Mouse (Mus musculus) cerebellum, adult 9-11 months (tissue): ENCODE results near the gene Tmprss7.

Source experiments
- DNase-seq: peaks from one replicate; pipeline ENCODE4 v3.0.0; 2022

The Tmprss7 gene

DNA sequence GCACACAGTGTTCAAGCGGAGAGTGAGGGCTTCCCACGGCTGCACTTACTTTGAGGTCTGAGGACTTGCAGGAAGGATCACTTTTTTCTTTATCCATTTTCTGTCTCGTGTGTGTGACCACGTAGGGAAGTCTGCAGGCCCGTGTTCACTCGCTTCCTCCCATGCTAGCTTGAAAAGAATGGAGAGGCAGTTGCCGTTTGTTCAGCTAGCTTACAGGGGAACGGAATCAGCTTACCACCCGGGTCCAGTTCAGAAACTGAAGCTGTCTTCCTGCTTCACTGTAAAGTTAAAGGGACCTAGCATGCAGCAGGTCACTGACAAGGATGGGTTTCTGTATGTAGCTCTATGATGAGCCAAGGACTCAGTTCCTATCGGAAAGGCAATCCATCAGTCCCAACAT lies at the start of gene Tmprss7:
Gene Tmprss7, minus strand, starts transcription at position 101 of the 400 bp plus-strand sequence.
- no peak for DNase-seq

DNA sequence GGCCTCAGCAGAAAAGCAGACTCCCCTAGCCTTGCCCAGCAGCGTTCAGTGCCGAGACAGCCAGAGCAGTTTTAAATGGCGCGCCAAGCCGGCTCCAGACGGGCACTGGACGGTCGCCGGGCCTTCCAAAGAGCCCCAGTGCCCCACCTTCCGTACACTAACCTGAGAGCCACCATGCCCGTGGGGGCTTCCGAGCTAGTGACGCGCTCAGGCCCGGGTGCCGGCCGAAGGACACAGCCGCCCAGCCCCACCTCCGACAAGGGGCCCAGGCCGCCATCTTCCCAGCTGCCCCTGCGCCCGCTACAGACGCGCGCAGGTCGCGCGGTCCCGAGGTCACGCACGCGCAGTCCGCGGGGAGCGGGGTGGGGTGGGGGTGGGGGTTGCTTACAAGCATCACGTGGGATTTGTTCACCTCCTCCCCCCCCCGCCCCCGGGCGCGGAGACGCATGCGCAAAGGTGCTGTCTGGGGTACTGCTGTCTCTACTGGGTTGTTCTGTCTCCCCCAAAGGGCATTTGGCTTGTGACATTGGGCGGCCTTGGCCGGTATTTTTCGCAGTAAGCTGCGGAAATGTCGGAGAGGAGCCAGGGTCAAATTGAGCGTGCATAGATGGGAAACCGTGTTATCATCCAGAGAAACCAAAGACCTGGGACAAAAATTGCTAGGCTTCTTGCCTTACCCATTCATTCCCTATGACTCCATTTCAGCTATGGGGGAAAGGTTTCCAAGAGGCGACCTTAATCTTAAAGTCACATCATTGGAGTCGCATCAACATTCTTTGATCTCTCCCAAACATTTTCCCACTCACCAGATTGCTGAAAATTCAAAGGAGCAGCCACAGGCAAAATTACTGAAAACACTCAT lies 49.4 kb upstream of the Tmprss7 start, which contains the start of gene Abhd10:
Gene Abhd10, minus strand, starts transcription at position 341 of the 862 bp plus-strand sequence.
- peak; percentile 98 for DNase-seq

DNA sequence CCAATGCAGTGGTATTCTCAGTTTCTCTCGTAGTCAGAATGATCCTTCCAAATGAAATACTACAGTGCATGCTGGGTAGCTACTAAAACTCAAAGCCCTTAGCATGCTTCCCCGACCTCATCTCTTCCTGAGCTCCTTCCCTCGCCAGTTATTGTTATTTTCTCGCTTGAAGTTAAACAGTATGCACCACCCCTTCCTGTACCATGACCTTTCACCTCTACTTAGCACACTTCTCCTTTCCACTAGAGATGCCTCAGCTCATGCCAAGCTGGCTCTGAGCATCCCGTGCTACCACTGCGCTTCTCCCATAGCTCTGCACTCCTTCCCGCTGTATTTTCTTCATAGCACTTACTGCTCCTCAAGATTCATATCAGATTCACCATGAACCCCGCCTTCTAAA lies 44.4 kb upstream of the Tmprss7 start:
- no peak for DNase-seq

DNA sequence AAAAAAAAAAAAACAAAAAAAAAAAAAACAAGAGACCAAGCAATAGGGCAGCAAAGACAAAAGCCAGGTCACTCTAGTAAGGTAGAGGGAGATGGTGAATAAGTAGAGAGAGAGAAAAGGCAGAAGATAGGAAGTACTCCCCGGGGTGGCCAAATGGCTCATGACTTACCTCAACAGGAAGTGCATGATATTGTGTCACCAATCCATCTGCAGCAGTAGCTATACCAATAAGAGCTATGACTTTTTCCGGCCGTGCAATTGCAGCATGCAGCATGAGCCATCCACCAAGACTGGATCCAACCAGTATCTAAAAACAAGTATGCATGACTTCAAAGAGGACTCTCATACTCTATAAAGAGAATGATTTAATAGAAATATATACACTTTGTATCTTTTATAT lies 43.3 kb upstream of the Tmprss7 start:
- DNase-seq, result no peak

DNA sequence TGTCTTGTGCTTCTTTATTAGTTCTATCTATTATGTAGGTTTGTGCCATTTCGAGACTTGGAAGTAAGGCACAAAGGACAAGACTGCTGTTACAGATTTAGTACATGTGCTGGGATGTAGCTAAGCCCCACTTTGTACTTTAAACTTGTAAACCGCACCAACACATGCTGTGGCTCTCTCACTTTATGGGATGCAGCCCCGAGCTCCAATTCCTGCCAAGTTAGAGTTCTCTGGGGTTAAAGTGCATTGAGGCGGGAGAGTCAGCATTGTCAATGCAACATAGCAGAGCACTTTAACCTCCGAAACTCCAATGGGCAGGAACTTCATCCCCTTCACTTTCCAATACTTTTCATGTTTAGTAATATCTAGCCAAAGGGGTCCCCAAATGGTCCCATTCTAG lies 35.7 kb upstream of the Tmprss7 start:
- no peak for DNase-seq

DNA sequence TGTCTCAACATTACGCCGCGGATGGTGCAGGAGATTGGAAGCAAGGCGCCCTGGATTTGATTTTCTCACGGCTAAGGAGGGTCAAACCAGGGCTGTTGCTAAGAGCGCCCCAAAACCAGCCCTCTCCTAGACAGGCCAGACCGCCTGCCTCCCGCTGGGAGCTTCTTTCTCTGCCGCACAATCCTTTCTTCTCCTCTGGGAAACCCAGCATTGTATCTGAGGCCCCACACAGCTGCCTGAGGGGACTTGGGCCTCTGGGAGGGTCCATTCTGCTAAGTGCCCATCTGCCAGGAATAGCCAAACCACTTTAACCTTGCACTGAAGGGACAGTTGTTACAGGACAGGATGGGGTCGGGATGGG lies 31.3 kb upstream of the Tmprss7 start:
- peak; percentile 77 for DNase-seq

DNA sequence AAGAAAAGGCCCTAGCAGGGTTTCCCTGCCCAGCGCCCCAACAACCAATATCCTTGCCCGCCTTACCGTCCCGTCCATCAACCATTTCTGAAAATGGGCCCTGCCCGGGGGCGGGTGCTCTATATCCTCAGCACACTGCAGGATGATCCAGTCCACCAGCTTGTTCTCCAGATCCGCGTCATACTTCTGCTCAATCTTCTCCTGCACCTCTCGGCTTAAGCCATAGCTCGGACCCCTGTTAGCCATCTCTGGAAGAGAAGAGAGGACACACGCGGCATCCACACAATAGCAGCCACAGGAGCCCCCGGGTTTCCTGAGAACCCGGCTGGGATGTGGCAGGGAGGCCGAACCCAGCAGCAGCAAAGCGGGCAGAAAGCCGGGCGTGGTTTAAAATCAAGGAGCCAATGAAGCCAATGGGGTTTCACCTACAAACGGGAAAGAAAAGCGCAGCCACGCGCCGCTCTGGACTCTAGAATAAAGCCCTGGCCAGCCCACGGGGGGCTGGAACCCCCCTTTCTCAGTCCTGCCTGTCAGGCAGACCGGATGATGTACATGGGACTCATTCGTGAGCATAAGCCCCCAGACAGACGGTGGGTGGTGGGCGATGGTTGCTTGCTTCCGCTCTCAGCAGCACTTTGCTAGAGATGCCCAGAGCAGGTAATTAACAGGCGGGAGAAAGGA lies 30.7 kb upstream of the Tmprss7 start, which contains the start of gene Tagln3:
Gene Tagln3, minus strand, starts transcription at position 548 of the 681 bp plus-strand sequence.
- DNase-seq, result peak; percentile 86

DNA sequence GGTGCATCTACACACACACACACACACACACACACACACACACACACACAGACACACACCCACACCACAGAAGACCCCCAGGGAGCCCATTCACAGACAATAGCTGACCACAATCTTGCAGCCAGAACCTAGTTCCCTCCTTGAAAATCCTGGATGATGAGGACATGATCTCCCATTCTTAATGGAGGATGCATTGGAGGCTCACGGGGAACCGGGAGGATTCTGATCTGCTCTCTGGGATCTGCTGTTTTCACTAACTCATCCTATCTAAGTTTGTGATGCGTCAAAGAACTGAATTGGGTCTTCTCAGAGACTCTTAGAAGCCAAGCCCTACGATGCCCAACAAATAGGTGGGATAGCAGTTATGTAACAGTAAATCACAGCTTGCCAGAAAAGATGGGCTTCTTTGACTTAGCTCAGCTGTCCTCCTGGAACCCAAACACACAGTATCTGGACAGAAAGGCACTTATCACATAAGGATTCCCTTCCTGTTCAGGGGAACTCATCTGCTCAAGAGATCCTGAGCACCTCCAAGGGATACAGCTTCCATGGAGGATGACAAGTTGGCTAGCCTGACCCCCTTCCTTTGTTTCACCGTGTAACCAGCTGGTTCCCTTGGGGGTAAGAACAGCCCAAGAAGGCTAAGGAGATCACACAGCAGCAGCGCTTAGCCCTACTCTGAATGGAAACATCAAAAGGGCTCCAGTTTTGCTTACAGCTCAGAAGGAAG lies 29.9 kb upstream of the Tmprss7 start:
- DNase-seq, result peak; percentile 64

DNA sequence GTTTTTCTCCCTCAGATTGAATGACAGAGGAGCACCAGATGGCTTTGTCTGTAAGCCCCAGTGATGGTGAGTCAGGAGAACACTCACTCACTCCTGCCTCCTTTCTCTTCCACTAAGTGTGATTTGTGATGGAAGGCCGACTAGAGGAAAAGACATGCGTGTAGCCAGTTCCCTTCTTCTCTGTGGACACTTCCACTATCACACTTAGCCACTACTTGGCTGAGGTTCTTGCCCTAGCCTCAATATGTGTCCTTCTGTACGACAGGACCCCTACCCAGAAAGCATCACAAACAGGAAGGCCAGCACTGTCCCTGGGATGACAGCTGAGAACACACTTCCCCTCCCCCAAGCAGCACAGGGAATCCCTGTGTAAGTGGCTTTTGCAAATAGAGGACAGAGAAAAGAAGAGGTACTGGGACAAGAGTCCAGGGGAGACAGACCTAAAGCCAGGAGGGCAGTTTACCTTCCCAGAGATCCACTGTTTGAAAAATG lies 29.0 kb upstream of the Tmprss7 start:
- peak; percentile 70 for DNase-seq

DNA sequence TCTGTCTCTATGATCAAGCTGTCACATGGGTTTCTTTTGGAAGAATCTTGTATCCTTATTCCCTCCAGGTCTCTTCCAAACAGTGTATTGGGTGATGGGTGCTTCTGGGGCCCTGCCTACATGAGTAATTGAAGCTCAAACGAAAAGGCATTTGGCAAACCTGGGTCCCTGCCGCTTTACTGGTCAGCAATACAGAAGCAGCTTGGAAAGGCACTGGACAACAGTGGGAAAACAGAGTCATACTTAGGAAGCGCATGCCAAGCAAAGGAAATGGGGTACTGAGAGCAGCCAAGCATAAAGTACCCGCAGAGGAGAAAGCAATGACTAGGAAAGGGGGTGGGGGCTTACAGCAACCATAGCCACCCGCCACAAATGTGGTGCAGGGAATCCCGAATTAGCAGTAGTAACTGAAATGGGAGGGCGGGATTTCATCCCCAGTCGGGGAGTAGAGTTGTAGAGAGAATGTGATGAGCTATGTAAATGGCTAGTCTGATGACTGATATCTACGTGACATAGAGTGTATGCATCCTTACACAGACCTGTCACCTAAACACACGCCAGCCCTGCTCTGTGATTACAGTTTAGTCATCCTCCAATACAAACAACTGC lies 26.7 kb upstream of the Tmprss7 start:
- DNase-seq, result peak; percentile 77

DNA sequence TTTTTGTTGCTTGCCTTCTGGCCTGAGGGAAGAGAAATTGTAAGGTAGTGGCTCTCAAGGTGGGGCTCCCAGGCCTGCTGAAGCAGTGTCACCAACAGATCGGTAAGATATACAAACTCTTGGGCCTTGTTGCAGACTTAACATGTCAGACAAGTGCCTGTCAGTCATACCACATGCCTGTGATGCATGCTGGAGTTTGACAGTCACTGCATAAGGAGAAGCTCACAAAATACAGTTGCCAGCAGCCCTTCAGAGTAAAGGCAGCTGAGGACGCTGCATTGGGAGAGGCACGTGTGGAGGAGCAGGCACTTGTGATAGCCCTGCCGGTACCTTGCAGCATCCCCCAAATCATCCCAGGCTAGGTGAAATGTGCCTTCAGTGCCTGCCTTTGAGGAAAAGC lies 24.8 kb upstream of the Tmprss7 start:
- no peak for DNase-seq

DNA sequence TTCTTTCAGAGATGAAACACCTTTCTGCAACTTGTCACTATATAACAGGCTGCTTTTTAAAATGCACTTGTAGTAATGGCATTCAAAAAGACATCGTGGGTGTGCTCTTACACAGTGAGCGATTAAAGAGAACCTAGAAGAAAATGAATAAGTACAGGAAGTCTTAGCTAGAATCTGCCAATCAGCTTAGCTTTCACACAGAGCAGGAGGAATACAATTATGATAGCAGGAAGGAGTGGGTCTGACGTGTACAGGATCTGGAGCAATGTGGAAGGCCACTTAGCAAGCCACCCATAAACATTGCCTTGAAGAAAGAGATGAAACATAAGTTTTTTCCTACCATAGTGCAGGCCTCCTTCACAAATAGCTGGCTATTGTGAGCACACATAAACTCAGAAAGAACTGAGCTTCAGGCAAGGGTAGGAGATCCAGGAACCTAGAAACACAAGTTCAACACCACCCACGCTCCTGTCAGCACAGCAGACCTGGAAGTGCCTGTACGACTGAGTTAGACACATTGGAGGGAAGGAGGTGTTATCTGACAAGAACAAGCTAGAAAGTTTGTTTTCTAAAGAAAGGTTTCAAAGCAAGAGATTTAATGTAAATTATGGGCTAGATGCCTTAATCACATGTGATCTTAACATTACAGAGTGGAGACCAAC lies 21.2 kb upstream of the Tmprss7 start:
- DNase-seq, result no peak

DNA sequence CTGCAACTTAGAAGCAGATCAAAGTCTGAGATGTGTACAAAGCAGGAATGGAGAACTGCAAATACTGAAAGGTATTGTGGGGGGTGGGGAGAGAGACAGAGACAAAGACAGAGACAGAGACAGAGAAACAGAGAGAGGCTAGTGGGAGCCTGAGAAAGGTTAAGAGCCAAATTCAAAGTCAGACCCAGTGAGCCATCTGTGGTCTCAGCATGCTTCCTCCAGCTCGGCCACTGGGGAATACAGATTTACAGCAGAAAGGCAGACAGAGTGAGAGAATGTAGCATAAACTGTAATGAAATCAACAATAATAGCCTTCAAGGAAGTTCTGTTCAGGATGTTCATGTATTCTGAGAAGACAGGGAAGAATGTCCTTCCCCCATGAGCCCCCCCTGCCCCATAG lies 20.4 kb upstream of the Tmprss7 start:
- no peak for DNase-seq

DNA sequence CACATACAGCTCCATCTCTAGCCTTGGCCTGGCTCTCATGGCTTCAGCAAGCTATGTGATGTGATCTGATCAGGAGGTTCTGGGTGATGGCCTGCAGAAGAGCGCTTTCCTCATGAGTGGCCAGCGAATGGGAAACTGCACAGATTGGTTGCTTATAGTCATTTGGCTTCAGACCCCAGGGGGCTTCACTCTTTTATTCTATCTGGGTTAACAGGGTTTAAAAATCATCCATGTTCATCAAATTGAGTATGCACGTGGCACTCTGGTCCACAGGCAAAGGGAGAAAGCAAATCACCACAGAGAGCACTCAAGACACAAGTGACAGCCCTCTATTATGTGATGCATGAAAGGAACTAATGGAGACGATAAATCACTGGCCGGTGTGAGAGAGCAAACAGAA lies 19.8 kb upstream of the Tmprss7 start:
- DNase-seq, result no peak

DNA sequence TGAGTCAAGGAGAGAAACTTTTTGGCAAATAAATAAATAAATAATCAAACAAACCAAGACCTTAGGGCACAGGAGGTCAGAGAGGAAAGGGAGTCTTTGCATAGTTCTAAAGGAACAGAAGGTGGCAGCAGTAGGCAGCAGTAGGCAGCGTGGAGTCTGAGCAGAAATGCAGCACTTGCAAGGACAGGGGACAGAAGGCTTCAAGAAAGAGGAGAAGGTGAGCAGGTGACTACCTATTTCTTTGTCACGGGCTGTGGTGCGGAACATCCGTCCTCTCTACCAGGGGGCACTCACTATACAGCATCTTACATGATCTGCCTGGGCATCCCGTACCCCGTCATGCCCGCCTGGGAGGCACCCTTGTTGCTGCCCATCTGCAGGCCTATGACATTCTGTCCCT lies 17.8 kb upstream of the Tmprss7 start:
- no peak for DNase-seq

DNA sequence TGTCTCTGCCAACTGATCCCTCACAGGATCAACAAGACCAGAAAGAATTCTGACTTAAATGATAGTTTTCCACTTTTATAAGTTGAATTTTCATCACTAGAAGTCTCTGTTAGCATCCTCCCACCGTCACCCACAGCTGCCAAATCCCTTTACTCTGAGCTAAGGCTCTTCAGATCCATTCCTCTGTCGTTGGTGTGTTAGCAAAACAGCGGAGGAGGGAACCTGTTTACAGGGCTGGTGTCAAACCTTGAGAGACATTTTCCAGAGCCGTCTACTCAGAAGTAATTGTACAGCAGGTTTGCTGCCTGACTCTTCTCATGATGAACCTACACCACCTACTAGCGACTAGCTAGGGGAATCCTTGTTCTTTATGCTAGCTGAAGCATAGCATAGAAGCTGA lies 5.8 kb upstream of the Tmprss7 start:
- no peak for DNase-seq

DNA sequence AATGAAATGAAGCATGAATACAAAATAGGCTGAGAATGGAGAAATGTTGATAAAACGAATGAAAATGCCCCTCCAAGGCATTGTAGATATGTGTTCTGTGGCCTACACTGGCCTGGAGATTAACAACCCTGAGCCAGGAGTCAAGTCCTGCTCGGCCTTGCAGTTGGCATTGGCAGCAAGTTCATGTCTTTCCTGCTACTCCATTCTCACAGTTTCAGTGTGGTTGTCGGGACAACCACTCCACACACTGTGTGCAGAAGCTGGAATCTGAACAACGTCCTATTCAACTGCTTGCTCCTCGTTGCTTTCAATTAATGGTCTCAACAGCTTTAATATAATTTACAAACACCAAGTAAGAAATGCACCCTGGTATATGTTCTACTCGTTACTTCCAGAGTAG lies 4.5 kb upstream of the Tmprss7 start:
- DNase-seq, result no peak

DNA sequence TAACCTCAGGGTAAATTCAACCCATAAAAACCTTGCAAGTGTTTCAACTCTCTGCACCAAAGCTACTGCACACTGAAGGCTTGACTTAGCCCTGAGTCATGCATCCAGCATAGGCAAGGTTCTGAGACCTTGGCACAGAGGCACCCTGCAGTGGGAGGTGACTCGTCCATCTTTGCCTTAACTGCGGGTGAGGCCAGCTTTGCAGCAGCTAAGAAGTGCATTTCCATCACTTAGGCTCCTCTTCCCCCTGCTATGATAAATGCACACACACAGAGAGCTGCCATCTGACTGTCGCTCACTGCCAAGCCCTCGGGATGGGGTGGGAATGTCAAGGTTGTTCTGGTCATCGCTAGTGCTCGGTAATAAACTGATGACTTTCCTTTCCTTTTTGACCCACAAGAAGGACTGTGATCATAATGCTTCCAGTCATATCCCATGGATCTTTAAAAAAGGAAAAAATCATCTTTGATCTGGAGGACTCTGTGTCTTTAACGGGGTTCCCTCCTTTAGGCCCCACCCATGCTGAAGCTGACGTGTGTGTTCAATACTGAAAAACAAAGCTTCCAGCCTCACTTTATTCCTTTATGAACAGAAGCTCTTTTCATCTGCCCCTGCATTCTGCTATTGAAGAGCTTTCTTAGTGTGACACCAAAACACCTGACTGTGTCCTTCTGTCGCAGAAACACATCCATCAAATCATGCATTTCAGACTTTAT lies 2.1 kb upstream of the Tmprss7 start:
- peak; percentile 62 for DNase-seq

DNA sequence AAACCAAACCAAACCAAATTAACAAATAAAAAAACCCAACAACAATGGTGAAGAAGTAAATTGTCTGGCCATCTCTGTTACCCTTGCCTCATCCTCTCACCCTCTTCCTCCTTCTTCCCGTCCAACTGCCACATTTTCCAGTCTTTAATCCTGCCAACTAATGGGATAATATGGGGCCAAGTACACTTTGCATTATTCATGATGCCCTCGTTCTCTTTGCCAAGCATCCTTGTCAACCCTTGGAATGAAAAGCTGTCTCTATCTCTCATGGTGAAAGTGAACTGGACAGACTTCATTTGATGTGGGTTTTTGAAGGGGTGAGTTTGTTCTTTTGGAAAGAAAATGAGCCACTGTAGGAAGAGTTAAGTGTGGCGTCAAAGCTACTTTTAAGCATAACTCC lies 607 bp downstream of the Tmprss7 start:
- no peak for DNase-seq

DNA sequence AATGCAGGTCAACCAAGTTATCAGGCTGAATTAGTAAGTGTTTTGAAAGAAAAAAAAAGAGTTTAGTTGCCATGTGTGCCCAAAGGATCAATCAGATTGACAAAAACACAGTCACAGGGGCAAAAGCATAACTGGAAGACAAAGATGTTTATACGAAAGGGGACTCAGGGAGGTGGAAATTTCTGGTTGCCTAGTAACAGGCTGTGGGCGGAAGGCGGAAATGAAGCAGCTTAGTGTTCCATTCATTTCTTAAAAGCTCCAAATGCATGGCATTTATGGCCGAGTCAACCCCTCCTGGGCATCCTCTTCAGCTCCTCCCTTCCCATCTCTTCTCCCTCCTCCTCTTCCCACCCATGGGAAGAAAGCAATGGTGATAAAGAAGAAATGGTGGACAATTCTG lies 3.3 kb downstream of the Tmprss7 start:
- no peak for DNase-seq

DNA sequence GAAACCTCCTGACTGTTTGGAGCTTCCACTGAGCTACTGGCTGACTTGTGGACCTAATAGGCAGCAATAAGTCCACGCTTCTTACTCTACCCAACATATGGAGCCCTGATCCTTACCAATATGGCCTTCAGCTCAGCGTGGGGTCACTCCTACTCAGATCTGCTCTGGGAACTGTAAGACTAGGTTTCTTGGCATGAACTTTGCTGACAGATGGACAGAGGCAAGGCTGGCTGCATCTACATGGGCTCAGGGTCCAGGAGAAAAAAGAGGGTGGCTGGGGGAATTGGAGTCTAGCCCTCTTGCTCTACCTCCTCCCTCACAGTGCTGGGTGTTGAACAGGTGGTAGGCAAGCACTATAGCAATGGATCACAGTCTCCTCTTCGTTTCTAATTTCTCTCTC lies 6.6 kb downstream of the Tmprss7 start:
- peak; percentile 89 for DNase-seq

DNA sequence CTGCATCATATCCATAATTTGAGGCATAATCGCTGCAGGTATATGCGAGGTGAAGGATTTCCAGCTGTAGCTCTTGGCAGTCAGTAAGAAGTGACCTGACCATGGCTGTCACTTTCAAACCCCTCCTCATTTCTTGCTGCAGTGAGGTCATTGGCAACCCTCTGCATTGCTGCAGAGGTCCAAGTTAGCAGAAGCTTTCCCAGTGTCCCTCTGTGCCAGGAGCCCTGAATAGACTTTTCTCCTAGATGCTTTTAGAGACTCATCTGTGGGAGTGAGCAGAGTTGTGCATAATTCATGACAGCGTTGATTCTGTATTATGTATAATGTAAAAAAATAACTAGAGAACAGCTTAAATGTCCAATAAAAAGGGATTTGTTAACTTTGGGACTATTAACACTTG lies 8.2 kb downstream of the Tmprss7 start:
- peak; percentile 26 for DNase-seq
